Mouse (Mus musculus): ENCODE results near the gene Nrxn3.

GRCm38 (mm10) chr12:88939679-88940078 is 217.0 kb downstream of the Nrxn3 start:
- TF ChIP-seq POLR2A (IDR thresholded peaks at IDR 0.05; ENCODE audit: control insufficient read depth, extremely low read depth, insufficient read depth, low read length, poor library complexity) (no peak), CTCF (IDR thresholded peaks at IDR 0.05; ENCODE audit: borderline replicate concordance, control insufficient read depth, extremely low read depth, insufficient read depth, low read length, poor library complexity) (no peak)

Measured in thymus, adult 2 months (tissue).